Mouse (Mus musculus) regulatory T cell (primary cell): ENCODE measurements around the gene Atg14.

Source experiments
- in situ Hi-C: fragments of 300-600 bp; cut with MboI, MseI; formaldehyde crosslinking; loops from one replicate; pipeline ENCODE4 v1.15.1; 2025; ENCODE audit warnings: high pct_unique_total_duplicates

Gene Atg14

GRCm38 (mm10) chr14:47508035-47508434, 62.4 kb downstream of the Atg14 start:
- in situ Hi-C loops: no loop called here

GRCm38 (mm10) chr14:47506676-47507075, 63.8 kb downstream of the Atg14 start:
- in situ Hi-C loops: no loop called here

GRCm38 (mm10) chr14:47504036-47504435, 66.4 kb downstream of the Atg14 start:
- in situ Hi-C loops: no loop called here

GRCm38 (mm10) chr14:47498632-47499031, 71.8 kb downstream of the Atg14 start:
- in situ Hi-C loops: no loop called here

- in situ Hi-C loops: no loop called here
These were observed 73.3 kb downstream of the Atg14 start for GRCm38 (mm10) chr14:47497166-47497565.

GRCm38 (mm10) chr14:47495951-47496350, 74.5 kb downstream of the Atg14 start:
- in situ Hi-C loops: no loop called here

GRCm38 (mm10) chr14:47493592-47494361, 76.7 kb downstream of the Atg14 start:
- in situ Hi-C loops: no loop called here
